Mouse (Mus musculus): ENCODE data around the gene Slc9a9. TPM values are rescaled to one million over a fixed set of nuclear protein-coding genes. Genes with fewer than 3 reads are reported as not detected.

The Slc9a9 gene
- polyA plus RNA-seq, 1 experiment from 2014 or later = 5.3 TPM

DNA sequence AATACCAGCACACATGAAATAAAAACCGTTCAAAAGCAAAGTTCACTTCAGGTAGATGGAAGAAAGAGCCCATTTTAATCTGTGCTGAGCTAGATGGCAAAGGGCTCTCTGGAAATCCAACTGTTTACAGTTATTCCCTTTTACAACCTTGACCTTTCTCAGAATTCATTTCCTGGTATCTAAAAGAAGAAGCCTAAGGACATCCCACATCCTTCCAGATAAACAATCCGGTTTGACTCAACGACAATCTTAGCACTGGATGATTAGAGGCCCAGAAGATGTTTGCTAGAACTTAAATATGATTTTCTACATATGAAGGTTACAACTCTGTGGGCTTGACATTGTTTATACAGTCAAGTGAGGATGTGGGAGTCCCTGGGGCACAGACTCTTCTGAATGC lies 516.1 kb downstream of the Slc9a9 start:
- WGBS = 89% methylated on average over 3 of the region's 3 CpGs
- no peak overlapping the region for H3K4me3 ChIP-seq
- no peak for ATAC-seq (ENCODE audit: low FRiP score, low read depth)
- no peak overlapping the region for H3K9ac ChIP-seq (replicated peaks)
- H3K4me1 ChIP-seq = peaks cover 10% of the 10 kb centered on the region; the same call in 1 of the 2 replicates
- no peaks in the 10 kb centered on the region for H3K27me3 ChIP-seq
- no peak overlapping the region for H3K27ac ChIP-seq (replicated peaks)
- H3K4me2 ChIP-seq (replicated peaks) = no peak overlapping the region
- H3K9me3 ChIP-seq = 0 out of 2 replicates have a peak, but pooled peaks cover 4% of the 10 kb centered on the region
- H3K36me3 ChIP-seq = no peaks in the 10 kb centered on the region

DNA sequence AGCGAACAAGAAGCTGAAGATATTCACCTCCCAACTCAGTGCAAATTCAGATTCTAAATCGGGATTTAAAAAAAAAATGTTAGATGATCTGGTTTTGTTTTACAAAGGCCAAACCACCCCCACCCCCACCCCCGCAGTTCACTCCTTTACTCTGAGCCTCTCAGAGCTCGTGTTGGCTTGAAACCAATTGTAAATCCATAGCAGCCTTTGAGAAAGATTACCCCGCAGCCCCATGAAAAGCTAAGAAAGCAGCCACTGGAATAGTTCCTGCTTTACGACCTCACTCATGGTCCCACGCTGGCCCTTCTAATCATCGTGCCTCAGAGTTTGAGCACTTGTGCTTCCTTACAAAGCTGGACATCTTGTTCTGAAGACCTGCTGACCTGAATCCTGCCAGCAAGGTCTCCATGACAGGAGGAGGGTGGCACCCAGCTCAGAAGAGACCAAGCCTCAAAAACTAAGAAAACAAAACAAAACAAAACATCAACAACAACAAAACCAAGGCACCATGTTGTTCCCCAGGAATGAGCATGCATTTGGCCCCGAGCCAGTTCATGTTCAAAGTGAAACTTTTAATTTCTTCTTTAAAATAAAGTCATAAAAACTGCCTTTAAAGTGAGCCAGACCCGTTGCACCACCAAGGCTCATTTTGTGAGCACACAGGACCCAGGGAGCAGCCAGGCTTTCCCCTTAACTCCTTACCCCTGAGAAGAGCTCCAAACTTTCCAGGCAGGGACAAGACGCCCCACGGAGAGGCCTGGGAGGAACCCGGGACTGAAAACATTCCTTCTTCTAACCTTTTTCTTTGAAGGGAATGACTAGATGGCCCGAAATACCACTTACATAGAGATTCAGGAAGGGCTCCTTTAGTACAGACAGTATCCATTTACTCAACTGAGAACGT lies 516.9 kb downstream of the Slc9a9 start:
- Histone ChIP-seq H3K4me2 (replicated peaks) (no peak overlapping the region), H3K4me1 (peaks cover 3% of the 10 kb centered on the region; the same call in 1 of the 2 replicates), H3K27me3 (no peaks in the 10 kb centered on the region), H3K27ac (replicated peaks) (no peak overlapping the region), H3K9ac (replicated peaks) (no peak overlapping the region), H3K36me3 (no peaks in the 10 kb centered on the region), H3K9me3 (0 out of 2 replicates have a peak, but pooled peaks cover 4% of the 10 kb centered on the region), H3K4me3 (no peak overlapping the region)
- WGBS = 62% methylated on average over 15 of the region's 15 CpGs
- ATAC-seq (ENCODE audit: low FRiP score, low read depth) = no peak

DNA sequence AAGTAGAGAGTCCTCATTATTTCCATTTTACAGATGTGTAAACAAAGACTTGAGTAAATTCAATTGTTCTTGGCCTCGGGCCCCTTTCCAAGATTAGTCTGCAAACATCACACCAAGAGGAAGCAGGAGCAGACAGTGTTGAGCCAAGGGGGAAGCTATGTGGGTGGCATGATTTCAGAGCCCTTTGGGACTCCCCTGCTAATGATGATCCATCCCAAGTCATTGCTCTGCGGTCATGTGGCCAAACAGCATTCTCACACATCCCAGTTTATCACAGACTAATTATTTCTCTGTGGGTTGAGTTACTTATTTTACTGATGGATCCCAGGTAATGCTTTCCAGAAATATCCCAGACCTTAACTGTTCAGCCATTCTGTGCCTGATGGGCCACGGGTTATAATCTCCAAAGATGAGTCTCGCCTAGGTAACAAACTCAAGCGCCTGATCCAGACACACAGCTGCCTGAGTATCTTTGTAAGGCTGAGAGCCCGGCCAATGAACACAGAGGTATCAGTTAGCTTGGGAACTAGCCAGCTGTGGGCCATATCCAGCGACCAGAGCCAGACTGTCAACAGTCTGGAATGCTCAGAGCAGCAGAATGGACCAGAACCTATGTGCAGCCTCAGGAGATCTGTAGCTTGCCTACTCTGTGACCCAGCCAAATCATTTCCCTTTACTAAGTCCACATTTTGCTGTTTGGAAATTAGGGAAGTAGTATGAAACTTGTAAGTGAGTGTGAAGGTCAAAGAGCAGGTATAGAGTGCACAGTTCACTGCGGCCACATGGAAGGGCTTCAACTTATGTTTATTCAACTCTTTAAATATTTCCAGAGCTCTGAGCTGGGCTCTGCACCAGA lies 518.9 kb downstream of the Slc9a9 start:
- Histone ChIP-seq H3K27ac (replicated peaks) (no peak overlapping the region), H3K9me3 (0 out of 2 replicates have a peak, but pooled peaks cover 4% of the 10 kb centered on the region), H3K36me3 (no peaks in the 10 kb centered on the region), H3K9ac (replicated peaks) (no peak overlapping the region), H3K4me2 (replicated peaks) (no peak overlapping the region), H3K4me1 (no peaks in the 10 kb centered on the region), H3K4me3 (no peak overlapping the region), H3K27me3 (no peaks in the 10 kb centered on the region)
- ATAC-seq (ENCODE audit: low FRiP score, low read depth) = no peak
- 81% methylated on average over 8 of the region's 8 CpGs for WGBS

DNA sequence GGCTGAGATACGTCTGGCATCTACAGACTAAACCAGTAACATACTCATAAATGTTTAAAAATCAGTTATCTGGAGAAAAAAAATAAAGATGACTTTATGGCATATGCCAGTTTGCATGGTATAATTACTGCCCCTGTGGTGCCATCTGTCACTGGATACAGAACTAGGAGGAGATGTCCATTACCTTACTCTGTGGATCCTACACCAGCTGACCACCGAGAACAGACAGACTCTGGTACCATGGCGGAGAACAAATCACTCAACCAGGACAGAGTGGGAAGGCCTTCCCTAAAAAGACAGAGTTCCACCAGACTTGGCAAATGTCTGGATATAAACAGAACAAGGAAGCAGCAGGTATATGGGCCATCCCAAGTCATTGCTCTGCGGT lies 519.5 kb downstream of the Slc9a9 start:
- Histone ChIP-seq H3K27ac (replicated peaks) (no peak overlapping the region), H3K36me3 (no peaks in the 10 kb centered on the region), H3K27me3 (no peaks in the 10 kb centered on the region), H3K4me3 (no peak overlapping the region), H3K4me2 (replicated peaks) (no peak overlapping the region), H3K9me3 (0 out of 2 replicates have a peak, but pooled peaks cover 4% of the 10 kb centered on the region), H3K4me1 (no peaks in the 10 kb centered on the region), H3K9ac (replicated peaks) (no peak overlapping the region)
- 95% methylated on average over 4 of the region's 4 CpGs for WGBS
- ATAC-seq (ENCODE audit: low FRiP score, low read depth) = no peak

DNA sequence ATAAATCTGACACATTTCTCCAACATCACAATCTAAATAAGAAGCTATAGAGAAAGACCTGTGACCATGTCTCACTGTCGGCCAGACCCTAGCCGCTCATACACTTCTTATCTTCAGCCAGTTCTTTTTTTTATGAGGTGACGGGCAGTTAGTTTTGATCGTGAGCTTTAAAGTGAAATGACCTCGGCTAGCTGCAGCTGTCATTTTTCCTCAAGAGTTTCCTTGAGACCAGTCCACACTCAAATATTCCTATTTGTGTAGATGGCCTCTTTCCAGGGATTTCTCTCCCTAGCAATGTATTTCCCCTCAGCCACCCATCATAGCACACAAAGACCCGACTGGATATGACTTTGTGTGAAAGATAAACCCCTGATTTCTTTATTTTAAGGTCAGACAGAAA lies 521.7 kb downstream of the Slc9a9 start:
- H3K27ac ChIP-seq (replicated peaks) = no peak overlapping the region
- no peaks in the 10 kb centered on the region for H3K36me3 ChIP-seq
- H3K9ac ChIP-seq (replicated peaks) = no peak overlapping the region
- H3K4me2 ChIP-seq (replicated peaks) = no peak overlapping the region
- no peaks in the 10 kb centered on the region for H3K9me3 ChIP-seq
- no peak for ATAC-seq (ENCODE audit: low FRiP score, low read depth)
- H3K4me3 ChIP-seq = no peak overlapping the region
- H3K27me3 ChIP-seq = no peaks in the 10 kb centered on the region
- H3K4me1 ChIP-seq = no peaks in the 10 kb centered on the region
- WGBS = 88% methylated on average over 6 of the region's 6 CpGs

DNA sequence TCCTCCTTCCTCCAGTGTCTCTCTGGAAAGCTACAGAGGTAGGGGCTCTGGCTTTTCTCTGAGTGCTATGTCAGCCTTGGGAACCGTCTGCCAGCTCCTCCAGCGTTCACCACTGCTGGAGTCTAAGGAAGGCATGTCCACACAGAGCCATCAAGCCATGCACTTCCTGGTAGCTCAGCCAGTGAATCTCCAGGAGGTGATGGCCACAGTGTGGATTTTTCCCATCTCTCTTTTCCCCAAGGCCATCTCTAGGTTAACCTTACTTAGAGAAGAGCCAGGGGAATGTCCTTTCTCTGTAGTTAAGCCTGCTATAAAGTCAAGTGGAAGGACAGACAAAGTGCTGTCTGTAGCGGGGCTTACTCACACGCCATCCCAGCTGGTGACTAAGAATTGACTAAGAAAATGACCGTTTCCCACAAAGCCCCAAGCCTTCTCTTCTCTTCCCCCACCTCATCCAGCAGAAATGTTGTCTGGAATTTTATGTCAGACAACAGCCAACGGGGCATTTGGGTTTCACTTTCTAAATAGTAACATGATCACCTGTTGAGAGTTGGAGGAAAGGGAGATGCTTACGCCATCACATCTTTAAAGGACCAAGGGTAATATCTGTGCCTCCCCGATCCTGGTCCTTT lies 523.3 kb downstream of the Slc9a9 start:
- no peak overlapping the region for H3K4me3 ChIP-seq
- H3K4me2 ChIP-seq (replicated peaks) = no peak overlapping the region
- no peak for ATAC-seq (ENCODE audit: low FRiP score, low read depth)
- no peaks in the 10 kb centered on the region for H3K36me3 ChIP-seq
- no peak overlapping the region for H3K27ac ChIP-seq (replicated peaks)
- WGBS = 84% methylated on average over 8 of the region's 8 CpGs
- H3K27me3 ChIP-seq = no peaks in the 10 kb centered on the region
- no peaks in the 10 kb centered on the region for H3K9me3 ChIP-seq
- no peak overlapping the region for H3K9ac ChIP-seq (replicated peaks)
- peaks cover 7% of the 10 kb centered on the region; the same call in 1 of the 2 replicates for H3K4me1 ChIP-seq

DNA sequence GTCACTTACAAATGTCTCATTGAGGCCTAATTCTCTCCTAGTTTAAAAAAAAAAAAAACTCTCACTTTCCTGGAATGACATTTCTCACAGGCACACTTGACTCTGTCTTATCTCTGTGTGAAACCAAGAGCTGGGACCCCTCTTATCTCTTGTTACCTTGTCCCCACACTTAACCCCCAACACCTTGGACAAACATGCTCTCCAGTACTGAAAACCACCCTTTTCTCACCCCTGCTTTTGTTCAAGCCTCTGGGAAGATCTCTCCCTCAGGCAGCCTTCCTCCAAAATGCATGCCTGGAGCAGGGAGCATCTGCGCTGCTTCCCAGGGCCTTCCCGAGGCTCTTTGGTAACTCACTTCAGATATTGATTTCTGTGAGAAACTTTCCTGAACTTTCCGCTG lies 524.0 kb downstream of the Slc9a9 start:
- Histone ChIP-seq H3K9ac (replicated peaks) (no peak overlapping the region), H3K9me3 (no peaks in the 10 kb centered on the region), H3K4me1 (peaks cover 7% of the 10 kb centered on the region; the same call in 1 of the 2 replicates), H3K4me2 (replicated peaks) (no peak overlapping the region), H3K4me3 (no peak overlapping the region), H3K36me3 (no peaks in the 10 kb centered on the region), H3K27me3 (no peaks in the 10 kb centered on the region), H3K27ac (replicated peaks) (no peak overlapping the region)
- WGBS = 91% methylated on average over 3 of the region's 3 CpGs
- no peak for ATAC-seq (ENCODE audit: low FRiP score, low read depth)

DNA sequence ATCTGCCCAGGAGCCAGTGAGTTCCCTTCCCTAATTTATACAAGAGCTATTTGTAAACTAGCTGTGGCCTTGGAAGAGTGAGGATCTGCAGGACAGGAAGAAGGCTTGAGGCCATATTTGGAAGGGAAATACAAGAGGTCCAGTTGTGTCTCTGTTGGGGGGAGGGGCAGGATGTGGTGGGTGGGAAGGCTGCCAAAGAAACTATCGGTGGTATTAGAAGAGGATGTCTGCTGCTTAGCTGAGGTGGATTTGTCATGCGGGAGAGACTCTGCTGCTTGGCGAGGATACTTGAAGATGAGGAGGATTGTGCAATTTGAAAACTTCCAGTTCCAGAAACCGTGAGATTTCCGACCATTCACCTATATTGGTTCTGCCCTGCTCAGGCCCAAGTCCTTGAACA lies 524.4 kb downstream of the Slc9a9 start:
- H3K4me3 ChIP-seq = no peak overlapping the region
- H3K4me1 ChIP-seq = peaks cover 7% of the 10 kb centered on the region; the same call in 1 of the 2 replicates
- H3K36me3 ChIP-seq = no peaks in the 10 kb centered on the region
- 82% methylated on average over 5 of the region's 5 CpGs for WGBS
- H3K9me3 ChIP-seq = no peaks in the 10 kb centered on the region
- no peak overlapping the region for H3K4me2 ChIP-seq (replicated peaks)
- no peak overlapping the region for H3K27ac ChIP-seq (replicated peaks)
- H3K27me3 ChIP-seq = no peaks in the 10 kb centered on the region
- no peak overlapping the region for H3K9ac ChIP-seq (replicated peaks)
- no peak for ATAC-seq (ENCODE audit: low FRiP score, low read depth)

DNA sequence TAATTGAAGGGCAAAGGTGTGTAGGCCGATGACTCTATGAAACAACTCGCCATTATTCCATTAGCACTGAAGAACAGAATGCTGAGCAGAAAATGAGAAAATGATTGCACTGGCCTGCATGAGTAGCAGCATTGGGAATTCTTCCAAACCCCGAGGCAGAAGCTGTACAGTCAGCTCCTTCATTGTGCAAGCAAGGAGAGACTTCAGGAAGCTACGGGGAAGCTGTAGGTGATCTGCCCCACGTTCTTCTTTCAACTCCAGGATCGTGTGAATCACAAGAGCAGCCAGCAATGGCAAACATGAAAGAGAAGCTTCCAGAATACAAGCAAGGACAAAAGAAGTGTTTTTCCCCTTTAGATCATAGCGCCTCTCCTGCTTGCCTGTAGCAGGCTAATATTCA lies 538.0 kb downstream of the Slc9a9 start:
- Histone ChIP-seq H3K4me3 (no peak overlapping the region), H3K9me3 (no peaks in the 10 kb centered on the region), H3K36me3 (no peaks in the 10 kb centered on the region), H3K4me2 (replicated peaks) (no peak overlapping the region), H3K27me3 (no peaks in the 10 kb centered on the region), H3K4me1 (peaks cover 6% of the 10 kb centered on the region; the same call in 1 of the 2 replicates), H3K9ac (replicated peaks) (no peak overlapping the region), H3K27ac (replicated peaks) (no peak overlapping the region)
- 86% methylated on average over 7 of the region's 7 CpGs for WGBS
- no peak for ATAC-seq (ENCODE audit: low FRiP score, low read depth)

DNA sequence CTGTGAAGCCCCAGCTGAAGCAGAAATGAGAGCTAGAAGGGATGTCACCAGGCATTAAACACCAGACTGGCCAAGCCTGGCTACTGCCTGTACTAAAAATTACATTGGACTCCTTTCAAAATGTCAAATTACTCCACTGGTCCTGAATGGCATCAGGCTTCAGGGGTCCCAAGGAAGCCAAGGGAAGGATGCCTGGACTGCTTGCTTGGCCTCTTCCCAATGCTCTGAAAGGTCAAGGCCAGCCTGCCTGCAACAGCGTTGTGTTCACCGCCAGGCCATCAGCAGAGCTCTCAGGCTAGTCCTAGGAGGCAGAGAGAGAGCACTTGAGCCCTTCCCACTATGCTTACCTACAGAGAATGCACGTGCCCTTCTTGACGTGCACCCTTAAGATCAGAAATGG lies 539.0 kb downstream of the Slc9a9 start:
- ATAC-seq (ENCODE audit: low FRiP score, low read depth) = no peak
- H3K27ac ChIP-seq (replicated peaks) = no peak overlapping the region
- H3K4me3 ChIP-seq = no peak overlapping the region
- H3K27me3 ChIP-seq = no peaks in the 10 kb centered on the region
- H3K4me1 ChIP-seq = peaks cover 6% of the 10 kb centered on the region; the same call in 1 of the 2 replicates
- H3K4me2 ChIP-seq (replicated peaks) = no peak overlapping the region
- no peak overlapping the region for H3K9ac ChIP-seq (replicated peaks)
- H3K36me3 ChIP-seq = no peaks in the 10 kb centered on the region
- H3K9me3 ChIP-seq = no peaks in the 10 kb centered on the region
- WGBS = 93% methylated on average over 4 of the region's 4 CpGs

DNA sequence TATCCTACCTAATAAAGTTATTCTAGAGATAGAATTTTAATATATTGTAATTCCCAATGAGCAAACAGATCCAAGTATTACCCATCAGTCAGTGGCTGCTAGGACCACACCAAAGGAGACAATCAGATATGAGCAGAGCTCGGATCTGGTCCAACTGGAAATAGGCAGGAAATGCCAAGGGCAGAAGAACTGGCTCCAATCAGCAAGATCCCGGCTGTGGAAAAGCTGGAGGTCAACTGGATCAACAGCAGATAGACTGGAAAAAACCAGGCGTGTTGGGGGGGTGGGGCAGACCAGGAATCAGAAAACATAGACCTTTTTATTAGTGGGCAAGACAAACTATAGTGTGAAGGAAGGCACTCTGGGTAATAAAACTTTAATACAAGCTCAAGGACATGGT lies 550.3 kb downstream of the Slc9a9 start:
- no peak overlapping the region for H3K4me3 ChIP-seq
- H3K27me3 ChIP-seq = no peaks in the 10 kb centered on the region
- no peaks in the 10 kb centered on the region for H3K36me3 ChIP-seq
- no peak overlapping the region for H3K27ac ChIP-seq (replicated peaks)
- no peaks in the 10 kb centered on the region for H3K9me3 ChIP-seq
- 81% methylated on average over 3 of the region's 3 CpGs for WGBS
- H3K4me2 ChIP-seq (replicated peaks) = no peak overlapping the region
- ATAC-seq (ENCODE audit: low FRiP score, low read depth) = no peak
- no peak overlapping the region for H3K9ac ChIP-seq (replicated peaks)
- no peaks in the 10 kb centered on the region for H3K4me1 ChIP-seq

All from midbrain, embryonic 12.5 days (tissue).